Mouse (Mus musculus): ENCODE measurements around the gene Gm10058. TPM values are rescaled to one million over a fixed set of nuclear protein-coding genes. Genes with fewer than 3 reads are reported as not detected.
"Not testable (repeated sequence)": the region's sequence is repeated elsewhere in the genome, so short reads cannot be mapped to it uniquely, and the experiment has no call there.

Gm10058 gene
- not detected for total RNA-seq (2021)

- intact Hi-C loops (cut with DNase I): not testable (repeated sequence)
Measured at GRCm38 (mm10) chrX:27946785-27947184, at the start of gene Gm10058. Gene Gm10058, minus strand, starts transcription at chrX:27946885.

More at GRCm38 (mm10) chrX:27946785-27947184, at the start of gene Gm10058:
- not testable (repeated sequence) for DNase-seq

Data from left cerebral cortex, postnatal 4 days (tissue).